Mouse (Mus musculus) testis, postnatal 10 days (tissue): ENCODE measurements at regions not wholly inside any gene's neighbourhood (a gene's known extent, or its start where the extent isn't known, plus 50 kb on each side); places are given as distances from the start of the nearest gene placed in this dataset.

ENCODE experiments used
- DNase-seq: peaks from one replicate; pipeline ENCODE4 v3.0.0; 2021; ENCODE audit warnings: low spot score

- DNase-seq: no peak
These were observed 403.7 kb upstream of the Adamts16 start for GRCm38 (mm10) chr13:71245326-71245725.

DNA sequence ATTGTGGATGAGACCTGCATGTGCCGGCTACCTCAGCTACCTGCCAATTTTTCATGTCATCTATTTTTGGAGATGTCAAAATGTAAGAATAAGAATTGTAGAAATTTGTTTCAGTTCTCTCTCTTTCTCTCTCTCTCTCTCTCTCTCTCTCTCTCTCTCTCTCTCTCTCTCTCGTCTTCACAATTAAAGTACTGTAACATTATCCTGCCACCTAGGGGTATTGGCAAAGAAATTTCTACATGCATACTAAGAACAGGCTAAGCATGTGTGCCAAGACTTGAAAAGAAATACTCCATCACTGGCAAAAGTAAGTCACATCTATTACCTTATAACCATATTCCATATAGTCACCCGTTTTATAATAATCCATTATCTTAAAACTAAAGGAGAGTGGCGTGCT lies 398.2 kb upstream of the Adamts16 start:
- DNase-seq: no peak

DNA sequence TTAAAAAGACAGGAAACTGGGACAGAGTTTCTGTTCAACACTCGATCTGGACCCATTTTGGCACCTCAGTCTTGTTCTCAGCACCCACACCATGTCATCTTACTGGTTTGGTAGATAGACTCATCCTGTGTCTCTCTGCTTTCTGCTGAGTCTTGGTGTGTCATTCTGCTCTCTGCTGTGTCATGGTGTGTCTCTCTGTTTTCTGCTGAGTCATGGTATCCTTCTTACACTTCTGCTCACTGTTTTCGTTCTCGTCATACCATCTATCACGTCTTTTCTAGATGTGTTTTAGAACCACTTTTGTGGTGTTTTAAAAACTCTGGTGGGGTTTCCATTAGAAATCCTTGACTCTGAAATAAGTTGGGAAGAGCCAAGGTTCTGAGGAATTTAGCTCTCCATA lies 393.7 kb upstream of the Adamts16 start:
- DNase-seq: no peak

DNA sequence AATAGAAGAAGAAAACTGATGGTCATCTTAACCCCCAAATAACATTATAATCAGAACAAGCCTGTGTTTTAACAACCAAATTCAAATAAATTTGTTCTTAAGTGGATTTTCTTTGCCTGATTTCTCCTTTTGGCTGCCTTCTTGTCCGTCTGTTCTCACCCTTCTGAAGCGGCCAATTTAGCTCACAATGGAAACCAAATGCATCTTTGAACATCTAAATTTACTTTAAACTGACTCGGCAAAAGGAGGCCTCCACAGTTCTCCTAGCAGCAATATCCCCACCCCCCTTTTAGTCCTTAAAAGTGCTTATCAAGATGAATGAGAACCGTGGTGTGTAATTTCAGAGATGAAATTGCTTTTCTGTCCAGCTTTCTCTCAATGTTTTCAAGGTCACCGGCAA lies 389.6 kb upstream of the Adamts16 start:
- no peak for DNase-seq

GRCm38 (mm10) chr13:71214776-71215175 lies 373.2 kb upstream of the Adamts16 start:
- no peak for DNase-seq

DNA sequence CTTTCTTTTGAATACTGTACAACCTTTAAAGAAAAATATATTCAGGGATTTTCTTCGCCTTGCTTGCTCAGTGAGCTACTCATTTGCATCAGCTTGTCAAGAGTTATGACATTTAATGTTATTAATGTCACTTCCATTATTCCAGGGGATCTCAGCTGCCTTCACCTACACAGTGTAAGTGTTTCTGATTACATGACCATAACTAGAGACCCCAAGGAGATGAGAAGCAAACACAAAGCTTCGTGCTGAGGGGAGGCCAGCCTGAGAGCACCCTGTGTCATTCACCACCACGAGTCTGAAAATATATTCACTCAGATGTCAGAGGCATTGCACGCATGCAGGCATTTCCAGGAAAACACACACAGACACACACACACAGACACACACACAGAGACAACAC lies 369.8 kb upstream of the Adamts16 start:
- no peak for DNase-seq

- DNase-seq: no peak
These were observed 369.1 kb upstream of the Adamts16 start for GRCm38 (mm10) chr13:71210658-71211251.

DNA sequence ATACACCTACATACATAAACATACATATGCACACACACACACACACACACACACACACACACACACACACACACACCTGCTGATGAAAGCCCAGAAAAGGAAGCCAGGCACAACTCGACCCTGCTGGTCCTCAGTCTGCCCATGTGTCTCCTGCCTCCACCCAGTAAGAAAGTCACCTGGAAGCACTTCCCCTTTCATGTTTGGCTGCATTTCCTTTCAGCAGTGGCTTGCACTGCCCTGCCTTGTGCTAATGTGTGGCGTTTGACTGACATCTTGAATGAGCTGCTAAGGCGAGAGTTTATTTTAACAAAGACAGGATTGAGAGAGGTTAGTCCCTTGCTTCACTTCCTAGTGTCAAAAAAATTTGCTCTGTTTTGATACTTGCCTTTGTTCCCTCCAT lies 364.1 kb upstream of the Adamts16 start:
- DNase-seq: no peak

- no peak for DNase-seq
These were observed 359.0 kb upstream of the Adamts16 start for GRCm38 (mm10) chr13:71200656-71201055.

DNA sequence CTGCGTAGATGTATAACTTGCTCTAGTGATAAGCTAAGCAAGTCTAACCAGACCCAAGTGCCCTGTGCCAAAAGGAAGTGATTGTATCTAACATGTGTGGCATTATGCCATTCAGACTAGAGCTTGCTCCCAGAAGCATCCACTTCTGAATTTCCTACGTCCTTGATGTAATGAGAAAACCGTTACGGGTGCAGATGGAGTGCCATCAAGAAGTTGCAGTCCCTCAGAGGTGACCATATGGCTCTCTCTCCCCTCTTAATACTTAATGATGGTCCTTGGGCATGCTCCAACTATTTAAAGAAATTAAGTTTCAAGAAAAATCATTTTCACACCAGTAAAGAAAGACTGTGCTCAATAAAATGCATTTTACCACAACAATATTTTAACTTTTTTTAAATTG lies 354.1 kb upstream of the Adamts16 start:
- no peak for DNase-seq

DNA sequence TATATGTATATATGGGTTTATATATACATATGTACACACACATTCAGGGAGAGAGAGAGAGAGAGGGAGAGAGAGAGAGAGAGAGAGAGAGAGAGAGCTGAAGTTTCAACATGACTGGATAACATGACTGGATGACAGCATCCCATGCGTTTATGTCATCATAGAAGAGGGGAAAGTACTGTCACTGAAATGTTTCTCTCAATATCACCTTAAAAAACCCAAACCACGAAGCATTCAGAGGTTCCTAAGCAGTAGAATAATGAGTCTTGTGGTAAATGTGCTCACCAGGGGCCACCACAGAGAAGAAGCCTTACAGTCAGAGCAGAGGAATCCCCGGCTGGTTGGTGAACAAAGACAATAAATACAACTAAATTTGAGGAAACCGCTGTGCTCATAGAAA lies 342.9 kb upstream of the Adamts16 start:
- no peak for DNase-seq

DNA sequence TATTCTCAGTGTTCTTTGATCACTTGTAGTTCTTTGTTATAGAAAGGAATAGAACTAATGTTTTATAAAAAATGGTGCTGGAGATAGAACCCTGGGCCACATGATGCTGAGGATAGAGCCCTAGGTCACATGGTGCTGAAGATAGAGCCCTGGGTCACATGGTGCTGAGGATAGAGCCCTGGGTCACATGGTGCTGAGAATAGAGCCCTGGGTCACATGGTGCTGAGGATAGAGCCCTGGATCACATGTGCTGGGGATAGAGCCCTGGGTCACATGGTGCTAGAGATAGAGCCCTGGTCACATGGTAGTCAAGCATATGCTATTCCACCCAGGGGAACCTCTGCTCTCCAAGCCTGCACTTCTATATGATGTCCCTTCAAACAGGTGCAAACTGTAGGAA lies 337.5 kb upstream of the Adamts16 start:
- DNase-seq: no peak

- no peak for DNase-seq
These were observed 332.7 kb upstream of the Adamts16 start for GRCm38 (mm10) chr13:71174335-71174734.

DNA sequence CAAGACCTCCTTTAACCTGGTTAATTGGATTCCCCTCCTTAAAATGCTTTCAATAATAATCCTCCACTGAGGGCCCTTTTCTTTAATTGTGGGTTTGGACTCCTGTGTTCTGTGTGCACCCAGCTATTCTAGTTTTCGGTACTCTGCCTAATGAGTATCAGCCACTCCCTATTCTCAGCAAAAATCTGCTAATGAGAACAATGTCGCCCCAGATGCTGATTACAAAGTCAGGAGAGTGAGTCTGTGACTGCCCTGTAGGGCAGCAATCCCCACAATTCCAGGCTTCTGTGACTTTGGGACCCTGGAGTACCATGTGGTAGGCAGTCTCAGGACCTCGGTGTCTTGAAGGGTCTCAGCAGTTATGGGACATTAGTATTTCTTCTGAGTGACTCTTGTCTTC lies 324.6 kb upstream of the Adamts16 start:
- no peak for DNase-seq

DNA sequence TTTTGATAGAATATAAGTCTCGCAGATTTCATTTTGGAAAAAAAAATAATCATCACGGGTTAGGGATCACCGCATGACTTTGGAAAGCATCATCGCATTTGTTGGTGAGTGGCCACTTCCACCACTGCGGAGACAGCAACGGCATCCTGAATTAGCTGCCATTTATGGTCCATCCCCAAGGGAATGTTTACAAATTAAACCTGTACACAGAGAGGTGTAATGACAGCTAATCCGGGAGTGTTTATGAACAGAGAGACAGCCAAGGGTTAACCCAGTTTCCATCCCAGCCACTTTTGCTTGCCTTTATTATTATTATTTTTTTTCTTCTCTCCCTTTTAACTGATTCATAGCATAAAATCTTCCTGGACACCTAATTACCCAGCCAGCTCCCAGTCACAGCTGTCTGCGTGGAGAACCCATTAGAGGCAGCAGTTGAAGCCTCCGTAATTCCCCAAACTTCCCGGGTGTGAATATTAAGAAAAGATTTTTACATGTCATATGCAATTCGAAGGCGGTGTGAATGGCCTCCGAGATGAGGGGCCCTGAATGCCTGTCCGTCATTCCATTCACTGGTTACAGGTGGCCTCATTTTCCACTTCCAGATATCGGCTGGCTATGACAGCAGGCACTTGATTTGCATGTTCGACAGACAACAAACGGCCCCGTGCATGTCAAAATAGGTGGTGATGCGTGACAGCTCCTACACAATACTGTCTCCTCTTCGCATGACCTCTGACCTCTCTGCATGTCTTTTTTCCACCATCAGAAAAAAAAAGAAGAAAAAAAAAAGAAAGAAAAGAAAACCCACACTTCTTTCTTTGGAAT lies 323.7 kb upstream of the Adamts16 start:
- DNase-seq: no peak

DNA sequence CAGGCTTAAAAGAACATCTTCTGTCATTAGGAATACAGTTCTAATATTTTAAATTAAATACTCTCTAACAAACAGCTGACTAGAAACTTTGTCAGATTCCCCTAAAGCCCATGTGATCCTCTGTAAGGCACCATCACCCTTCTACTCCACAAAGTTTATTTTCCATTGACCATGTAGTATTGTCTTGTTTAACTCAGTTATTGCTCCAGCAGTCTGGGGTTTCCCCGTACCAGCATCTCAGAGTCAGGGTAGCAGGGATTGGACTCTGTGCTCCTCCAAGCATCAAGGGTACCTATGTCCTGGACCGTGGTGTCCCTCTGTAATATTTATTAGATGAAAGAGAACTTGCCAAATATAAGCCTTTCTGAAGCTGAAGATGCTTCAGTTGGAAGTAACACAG lies 322.4 kb upstream of the Adamts16 start:
- no peak for DNase-seq

DNA sequence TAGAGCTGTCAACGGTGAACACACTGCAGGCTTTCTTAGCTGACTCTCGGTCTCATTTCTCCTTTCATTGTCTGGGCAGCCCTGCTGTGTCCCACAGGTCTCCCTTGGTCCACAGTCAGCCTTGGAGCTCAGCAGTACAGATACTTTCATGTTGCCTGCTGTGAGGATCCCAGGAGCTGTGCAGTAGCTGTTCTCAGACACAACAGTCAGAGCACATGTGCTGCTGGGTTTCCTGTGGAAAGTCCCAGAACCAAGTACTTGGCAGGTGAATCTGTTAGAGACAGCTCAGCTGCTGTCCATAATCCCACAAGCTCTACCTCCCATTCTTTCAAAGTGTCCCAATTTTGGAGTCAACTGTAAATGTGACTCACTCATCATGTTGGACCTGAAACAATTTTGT lies 321.3 kb upstream of the Adamts16 start:
- no peak for DNase-seq

DNA sequence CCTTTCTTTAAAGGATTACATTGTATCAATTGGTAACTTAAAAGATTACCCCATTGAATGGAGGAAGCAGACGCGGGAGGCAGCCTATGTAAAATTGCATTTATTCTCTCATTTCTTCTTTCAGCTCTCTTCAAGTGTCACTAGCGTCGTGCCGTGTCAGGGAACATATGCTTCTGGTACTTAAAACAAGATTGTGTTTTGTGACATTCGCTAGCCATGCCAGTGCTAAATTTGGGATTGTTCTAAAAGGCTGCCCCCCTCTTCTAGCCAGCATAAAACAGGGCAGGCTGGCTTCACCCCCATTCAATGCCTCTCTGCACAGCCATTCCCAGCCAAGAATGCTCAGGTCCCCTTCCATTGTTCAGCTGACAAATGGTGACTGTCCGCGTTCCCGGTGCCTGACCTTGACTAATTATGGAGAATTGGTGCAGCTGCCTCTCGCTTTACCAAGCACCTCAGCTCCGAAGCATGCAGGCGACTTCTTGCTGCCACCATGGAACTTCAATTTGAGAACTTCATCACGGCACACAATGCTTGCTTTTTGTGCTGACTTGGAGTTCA lies 316.8 kb upstream of the Adamts16 start:
- DNase-seq: no peak

GRCm38 (mm10) chr13:71157656-71158299 lies 316.2 kb upstream of the Adamts16 start:
- peak; percentile 42 for DNase-seq

DNA sequence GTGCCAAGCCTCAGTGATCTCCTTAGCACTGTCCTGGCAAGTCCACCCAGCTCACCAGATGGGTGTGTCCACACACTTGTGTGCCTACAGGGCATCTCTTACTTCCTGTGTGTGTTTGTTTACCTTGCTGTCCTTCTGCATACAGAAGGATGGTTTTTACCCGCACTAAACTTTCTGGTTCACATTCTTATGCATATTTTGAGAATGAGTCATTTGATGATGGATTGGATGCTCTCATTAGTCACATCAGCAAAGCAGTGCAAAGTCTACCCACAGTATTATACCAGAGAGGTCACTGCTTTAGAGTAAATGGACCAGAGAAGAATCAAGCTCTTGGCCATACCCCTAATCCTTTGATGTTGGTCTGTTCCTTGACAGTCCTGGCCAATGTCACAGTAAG lies 308.5 kb upstream of the Adamts16 start:
- DNase-seq: no peak

DNA sequence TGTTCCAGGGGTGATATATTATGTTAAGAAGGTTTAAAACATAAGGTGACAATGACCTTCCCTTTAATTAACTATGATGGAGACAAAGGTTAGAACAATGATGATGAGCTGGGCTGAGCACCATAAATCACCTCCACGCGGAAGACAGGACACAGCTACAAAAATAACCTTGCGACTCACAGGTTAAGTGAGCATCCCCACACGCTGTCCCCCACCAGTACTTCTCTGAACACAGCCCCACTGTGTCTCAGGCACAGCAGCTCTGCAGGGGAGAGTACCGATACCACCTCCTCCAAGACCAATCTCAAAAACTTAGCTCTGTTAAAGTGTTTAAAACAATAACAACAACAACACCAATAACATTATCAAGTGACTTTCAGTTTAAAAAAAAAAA lies 307.7 kb upstream of the Adamts16 start:
- no peak for DNase-seq

GRCm38 (mm10) chr13:71148491-71149302 lies 307.1 kb upstream of the Adamts16 start:
- DNase-seq: no peak
